Mouse (Mus musculus): ENCODE results near the gene Pde4a. TPM values are rescaled to one million over a fixed set of nuclear protein-coding genes. Genes with fewer than 3 reads are reported as not detected.
A peak's percentile ranks its signal among the peaks of the same experiment; 100 is the strongest.

The Pde4a gene
- polyA plus RNA-seq, 1 experiment from 2014 or later, result 6.7 TPM

- H3K36me3 ChIP-seq (ENCODE audit: control insufficient read depth, insufficient read depth, low read length), result no peaks in the 10 kb centered on the region
- no peak overlapping the region for H3K4me3 ChIP-seq (ENCODE audit: low read depth, low read length)
- no peak overlapping the region for H3K9ac ChIP-seq (ENCODE audit: low read length)
- no peak for DNase-seq (ENCODE audit: low spot score)
- peaks cover 10% of the 10 kb centered on the region; the same call in 1 of the 2 replicates for H3K4me1 ChIP-seq (replicated peaks; ENCODE audit: control insufficient read depth, insufficient read depth, low read length)
- no peak for ATAC-seq (replicated peaks; ENCODE audit: low FRiP score, low TSS enrichment, low read depth)
- no peaks in the 10 kb centered on the region for H3K27me3 ChIP-seq (replicated peaks; ENCODE audit: control insufficient read depth, insufficient read depth, low read length)
- no peak overlapping the region for H3K4me2 ChIP-seq (ENCODE audit: low read length)
- H3K27ac ChIP-seq (ENCODE audit: low read depth), result no peak overlapping the region
- 92% methylated on average over 6 of the region's 6 CpGs for WGBS
- H3K9me3 ChIP-seq (ENCODE audit: control insufficient read depth, low read length), result no peaks in the 10 kb centered on the region; the same call in 1 of the 2 replicates
These were observed 58.4 kb downstream of the Pde4a start for GRCm38 (mm10) chr9:21223906-21224305.

- DNase-seq (ENCODE audit: low spot score), result peak; percentile 88
- peak overlapping the region; percentile 35; the same call in 1 of the 2 replicates for H3K9ac ChIP-seq (ENCODE audit: low read length)
- H3K9me3 ChIP-seq (ENCODE audit: control insufficient read depth, low read length), result no peaks in the 10 kb centered on the region; the same call in 1 of the 2 replicates
- 20% methylated on average over 26 of the region's 26 CpGs for WGBS
- H3K27ac ChIP-seq (ENCODE audit: low read depth), result peak overlapping the region; percentile 71
- ATAC-seq (replicated peaks; ENCODE audit: low FRiP score, low TSS enrichment, low read depth), result peak; percentile 64
- peaks cover 8% of the 10 kb centered on the region for H3K36me3 ChIP-seq (ENCODE audit: control insufficient read depth, insufficient read depth, low read length)
- H3K27me3 ChIP-seq (replicated peaks; ENCODE audit: control insufficient read depth, insufficient read depth, low read length), result no peaks in the 10 kb centered on the region
- peaks cover 10% of the 10 kb centered on the region; the same call in 1 of the 2 replicates for H3K4me1 ChIP-seq (replicated peaks; ENCODE audit: control insufficient read depth, insufficient read depth, low read length)
- peak overlapping the region; percentile 26 for H3K4me3 ChIP-seq (ENCODE audit: low read depth, low read length)
- H3K4me2 ChIP-seq (ENCODE audit: low read length), result peak overlapping the region; percentile 51
These were observed 59.3 kb downstream of the Pde4a start for GRCm38 (mm10) chr9:21224576-21225414.

GRCm38 (mm10) chr9:21225415-21225758 is 59.9 kb downstream of the Pde4a start:
- no peak for DNase-seq (ENCODE audit: low spot score)
- Histone ChIP-seq H3K4me3 (ENCODE audit: low read depth, low read length) (peak overlapping the region; percentile 26), H3K27me3 (replicated peaks; ENCODE audit: control insufficient read depth, insufficient read depth, low read length) (no peaks in the 10 kb centered on the region), H3K4me2 (ENCODE audit: low read length) (peak overlapping the region; percentile 51), H3K27ac (ENCODE audit: low read depth) (peak overlapping the region; percentile 71), H3K36me3 (ENCODE audit: control insufficient read depth, insufficient read depth, low read length) (peaks cover 14% of the 10 kb centered on the region), H3K9ac (ENCODE audit: low read length) (peak overlapping the region; percentile 35; the same call in 1 of the 2 replicates), H3K9me3 (ENCODE audit: control insufficient read depth, low read length) (no peaks in the 10 kb centered on the region; the same call in 1 of the 2 replicates), H3K4me1 (replicated peaks; ENCODE audit: control insufficient read depth, insufficient read depth, low read length) (peaks cover 10% of the 10 kb centered on the region; the same call in 1 of the 2 replicates)
- 8% methylated on average over 7 of the region's 7 CpGs for WGBS
- ATAC-seq (replicated peaks; ENCODE audit: low FRiP score, low TSS enrichment, low read depth), result peak; percentile 53

GRCm38 (mm10) chr9:21227342-21227741 is 61.8 kb downstream of the Pde4a start:
- peak; percentile 25; the same call in 1 of the 2 replicates for ATAC-seq (replicated peaks; ENCODE audit: low FRiP score, low TSS enrichment, low read depth)
- H3K9ac ChIP-seq (ENCODE audit: low read length), result peak overlapping the region; percentile 40
- H3K4me3 ChIP-seq (ENCODE audit: low read depth, low read length), result peak overlapping the region; percentile 20
- peak; percentile 76 for DNase-seq (ENCODE audit: low spot score)
- H3K27me3 ChIP-seq (replicated peaks; ENCODE audit: control insufficient read depth, insufficient read depth, low read length), result no peaks in the 10 kb centered on the region
- no peaks in the 10 kb centered on the region; the same call in 1 of the 2 replicates for H3K9me3 ChIP-seq (ENCODE audit: control insufficient read depth, low read length)
- H3K4me2 ChIP-seq (ENCODE audit: low read length), result peak overlapping the region; percentile 58
- 9% methylated on average over 16 of the region's 16 CpGs for WGBS
- peaks cover 10% of the 10 kb centered on the region for H3K4me1 ChIP-seq (replicated peaks; ENCODE audit: control insufficient read depth, insufficient read depth, low read length)
- H3K27ac ChIP-seq (ENCODE audit: low read depth), result peak overlapping the region; percentile 59
- peaks cover 33% of the 10 kb centered on the region for H3K36me3 ChIP-seq (ENCODE audit: control insufficient read depth, insufficient read depth, low read length)

GRCm38 (mm10) chr9:21231551-21231950 is 66.0 kb downstream of the Pde4a start:
- ATAC-seq (replicated peaks; ENCODE audit: low FRiP score, low TSS enrichment, low read depth) (no peak), DNase-seq (ENCODE audit: low spot score) (no peak)
- Histone ChIP-seq H3K4me3 (ENCODE audit: low read depth, low read length) (no peak overlapping the region), H3K9ac (ENCODE audit: low read length) (no peak overlapping the region), H3K4me2 (ENCODE audit: low read length) (no peak overlapping the region), H3K9me3 (ENCODE audit: control insufficient read depth, low read length) (no peaks in the 10 kb centered on the region), H3K4me1 (replicated peaks; ENCODE audit: control insufficient read depth, insufficient read depth, low read length) (peaks cover 10% of the 10 kb centered on the region), H3K27ac (ENCODE audit: low read depth) (no peak overlapping the region), H3K36me3 (ENCODE audit: control insufficient read depth, insufficient read depth, low read length) (peaks cover 68% of the 10 kb centered on the region), H3K27me3 (replicated peaks; ENCODE audit: control insufficient read depth, insufficient read depth, low read length) (no peaks in the 10 kb centered on the region)
- WGBS, result 52% methylated on average over 23 of the region's 23 CpGs

GRCm38 (mm10) chr9:21232867-21233266 is 67.4 kb downstream of the Pde4a start:
- no peaks in the 10 kb centered on the region for H3K27me3 ChIP-seq (replicated peaks; ENCODE audit: control insufficient read depth, insufficient read depth, low read length)
- H3K27ac ChIP-seq (ENCODE audit: low read depth), result no peak overlapping the region
- H3K9ac ChIP-seq (ENCODE audit: low read length), result no peak overlapping the region
- H3K4me3 ChIP-seq (ENCODE audit: low read depth, low read length), result no peak overlapping the region
- H3K4me2 ChIP-seq (ENCODE audit: low read length), result no peak overlapping the region
- WGBS, result 89% methylated on average over 5 of the region's 5 CpGs
- ATAC-seq (replicated peaks; ENCODE audit: low FRiP score, low TSS enrichment, low read depth), result no peak
- DNase-seq (ENCODE audit: low spot score), result no peak
- no peaks in the 10 kb centered on the region for H3K9me3 ChIP-seq (ENCODE audit: control insufficient read depth, low read length)
- H3K4me1 ChIP-seq (replicated peaks; ENCODE audit: control insufficient read depth, insufficient read depth, low read length), result peaks cover 15% of the 10 kb centered on the region
- peaks cover 70% of the 10 kb centered on the region for H3K36me3 ChIP-seq (ENCODE audit: control insufficient read depth, insufficient read depth, low read length)

GRCm38 (mm10) chr9:21233366-21233765 is 67.9 kb downstream of the Pde4a start:
- DNase-seq (ENCODE audit: low spot score), result no peak
- 92% methylated on average over 29 of the region's 29 CpGs for WGBS
- H3K9me3 ChIP-seq (ENCODE audit: control insufficient read depth, low read length), result no peaks in the 10 kb centered on the region
- H3K36me3 ChIP-seq (ENCODE audit: control insufficient read depth, insufficient read depth, low read length), result peaks cover 70% of the 10 kb centered on the region
- peaks cover 14% of the 10 kb centered on the region for H3K4me1 ChIP-seq (replicated peaks; ENCODE audit: control insufficient read depth, insufficient read depth, low read length)
- H3K4me3 ChIP-seq (ENCODE audit: low read depth, low read length), result no peak overlapping the region
- no peak for ATAC-seq (replicated peaks; ENCODE audit: low FRiP score, low TSS enrichment, low read depth)
- no peaks in the 10 kb centered on the region for H3K27me3 ChIP-seq (replicated peaks; ENCODE audit: control insufficient read depth, insufficient read depth, low read length)
- no peak overlapping the region for H3K4me2 ChIP-seq (ENCODE audit: low read length)
- no peak overlapping the region for H3K27ac ChIP-seq (ENCODE audit: low read depth)
- no peak overlapping the region for H3K9ac ChIP-seq (ENCODE audit: low read length)

- Histone ChIP-seq H3K4me2 (ENCODE audit: low read length) (no peak overlapping the region), H3K36me3 (ENCODE audit: control insufficient read depth, insufficient read depth, low read length) (peaks cover 70% of the 10 kb centered on the region), H3K27ac (ENCODE audit: low read depth) (no peak overlapping the region), H3K9ac (ENCODE audit: low read length) (no peak overlapping the region), H3K27me3 (replicated peaks; ENCODE audit: control insufficient read depth, insufficient read depth, low read length) (no peaks in the 10 kb centered on the region), H3K4me3 (ENCODE audit: low read depth, low read length) (no peak overlapping the region), H3K4me1 (replicated peaks; ENCODE audit: control insufficient read depth, insufficient read depth, low read length) (peaks cover 14% of the 10 kb centered on the region), H3K9me3 (ENCODE audit: control insufficient read depth, low read length) (no peaks in the 10 kb centered on the region)
- 81% methylated on average over 28 of the region's 28 CpGs for WGBS
- DNase-seq (ENCODE audit: low spot score), result no peak
- no peak for ATAC-seq (replicated peaks; ENCODE audit: low FRiP score, low TSS enrichment, low read depth)
These were observed 68.3 kb downstream of the Pde4a start for GRCm38 (mm10) chr9:21233805-21234204.

All from intestine, embryonic 14.5 days (tissue).